Mouse (Mus musculus) embryonic facial prominence, embryonic 13.5 days (tissue): Measurements from ENCODE around the gene Strap. TPM values are rescaled to one million over a fixed set of nuclear protein-coding genes. Genes with fewer than 3 reads are reported as not detected.

Experiments
- ATAC-seq: fragments of 200-750 bp; cut with Nextera tagmentation; 2 replicates; pipeline ENCODE4 v1.8.0; 2017; ENCODE audit warnings: low read depth; ENCODE audit not compliant: insufficient number of reproducible peaks, insufficient read depth, low FRiP score, low TSS enrichment
- H3K27ac ChIP-seq: fragments of 300-500 bp; sonication (generic); 2 replicates; pipeline ENCODE4 v1.5.1; 2015; ENCODE audit warnings: moderate library complexity, mild to moderate bottlenecking, inconsistent platforms
- H3K27me3 ChIP-seq: fragments of 300-500 bp; sonication (generic); 2 replicates; pipeline ENCODE4 v1.6.1; 2015; ENCODE audit warnings: mild to moderate bottlenecking, inconsistent platforms
- H3K36me3 ChIP-seq: fragments of 300-500 bp; sonication (generic); 2 replicates; pipeline ENCODE4 v1.6.1; 2015; ENCODE audit warnings: mild to moderate bottlenecking, inconsistent platforms
- H3K4me1 ChIP-seq: fragments of 300-500 bp; sonication (generic); 2 replicates; pipeline ENCODE4 v1.6.1; 2015; ENCODE audit warnings: inconsistent platforms
- H3K4me2 ChIP-seq: fragments of 300-500 bp; sonication (generic); 2 replicates; pipeline ENCODE4 v1.6.1; 2015; ENCODE audit warnings: moderate library complexity, mild to moderate bottlenecking, inconsistent platforms
- H3K4me3 ChIP-seq: fragments of 300-500 bp; sonication (generic); 2 replicates; pipeline ENCODE4 v1.5.1; 2015; ENCODE audit warnings: mild to moderate bottlenecking, inconsistent platforms
- H3K9ac ChIP-seq: fragments of 300-500 bp; sonication (generic); 2 replicates; pipeline ENCODE4 v1.6.1; 2015; ENCODE audit warnings: mild to moderate bottlenecking, inconsistent platforms
- H3K9me3 ChIP-seq: fragments of 300-500 bp; sonication (generic); 2 replicates; pipeline ENCODE4 v1.6.1; 2016; ENCODE audit warnings: inconsistent platforms
- WGBS: fragments of 180-500 bp; shearing (Covaris S2); methylation state at CpG from one replicate; pipeline ENCODE4 v1.1.7; 2015; ENCODE audit warnings: mixed read lengths; 5-methylcytosine and 5-hydroxymethylcytosine counted together
- polyA plus RNA-seq: library from polyadenylated mRNA; unstranded; fragments of >200 nt; fragmentation: Nextera tagmentation; extraction: Ambion mirVana; gene quantifications from 2 replicates; pipeline ENCODE4 v1.2.1, GENCODE M21; 2015

Gene Strap
- polyA plus RNA-seq, 1 experiment from 2014 or later: 176 TPM

DNA sequence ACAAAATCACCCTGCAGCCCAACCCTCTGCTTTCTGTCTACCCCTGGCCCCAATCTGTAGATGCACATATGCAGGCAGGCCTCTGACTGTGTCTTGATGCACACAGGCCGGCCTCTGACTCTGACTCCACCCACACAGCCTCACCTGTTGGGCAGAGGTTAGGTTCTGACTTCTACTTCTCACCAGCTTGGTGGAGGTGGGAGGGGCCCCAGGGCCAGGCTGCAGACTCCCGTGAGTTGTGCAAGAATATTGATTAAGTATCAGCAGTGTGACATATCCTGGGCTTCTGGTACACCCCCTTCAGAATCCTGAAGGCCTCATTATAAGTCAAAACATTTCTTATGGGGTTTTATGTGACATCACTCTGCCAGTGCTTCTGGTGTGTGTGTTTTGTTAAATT, 54.8 kb downstream of the Strap start:
- H3K9me3 ChIP-seq: no peaks in the 10 kb centered on the region
- H3K4me2 ChIP-seq: no peak overlapping the region
- no peak for ATAC-seq
- H3K27ac ChIP-seq: no peak overlapping the region
- no peaks in the 10 kb centered on the region; the same call in 1 of the 2 replicates for H3K36me3 ChIP-seq
- no peaks in the 10 kb centered on the region for H3K27me3 ChIP-seq
- H3K4me3 ChIP-seq: no peak overlapping the region
- H3K4me1 ChIP-seq: peaks cover 3% of the 10 kb centered on the region; the same call in 1 of the 2 replicates
- WGBS: 60% methylated on average over 2 of the region's 2 CpGs
- H3K9ac ChIP-seq: no peak overlapping the region

DNA sequence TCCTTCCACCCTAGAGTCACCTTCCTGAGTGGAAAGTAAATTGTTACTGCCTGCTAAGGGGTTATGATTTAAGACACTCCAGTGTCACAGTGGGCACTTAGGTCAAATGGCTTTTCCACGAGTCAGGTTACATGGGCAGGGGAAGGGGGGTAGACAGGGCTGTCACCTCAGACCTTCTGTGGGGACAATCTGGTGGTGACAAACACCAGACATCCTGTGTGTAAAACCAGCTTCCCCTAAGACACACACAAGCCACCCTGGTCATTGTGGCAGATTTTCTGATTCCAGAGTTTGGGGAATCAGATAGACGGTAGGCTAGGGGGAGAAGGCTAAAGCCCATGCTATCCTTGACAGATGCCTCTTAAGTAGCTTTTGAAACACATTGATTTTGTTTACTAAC, 60.6 kb downstream of the Strap start:
- Histone ChIP-seq H3K4me1 (no peaks in the 10 kb centered on the region), H3K4me3 (no peak overlapping the region), H3K9ac (no peak overlapping the region), H3K9me3 (peaks cover 8% of the 10 kb centered on the region), H3K27ac (no peak overlapping the region), H3K36me3 (peaks cover 13% of the 10 kb centered on the region), H3K4me2 (no peak overlapping the region), H3K27me3 (no peaks in the 10 kb centered on the region)
- WGBS: 57% methylated on average over 2 of the region's 2 CpGs
- no peak for ATAC-seq

DNA sequence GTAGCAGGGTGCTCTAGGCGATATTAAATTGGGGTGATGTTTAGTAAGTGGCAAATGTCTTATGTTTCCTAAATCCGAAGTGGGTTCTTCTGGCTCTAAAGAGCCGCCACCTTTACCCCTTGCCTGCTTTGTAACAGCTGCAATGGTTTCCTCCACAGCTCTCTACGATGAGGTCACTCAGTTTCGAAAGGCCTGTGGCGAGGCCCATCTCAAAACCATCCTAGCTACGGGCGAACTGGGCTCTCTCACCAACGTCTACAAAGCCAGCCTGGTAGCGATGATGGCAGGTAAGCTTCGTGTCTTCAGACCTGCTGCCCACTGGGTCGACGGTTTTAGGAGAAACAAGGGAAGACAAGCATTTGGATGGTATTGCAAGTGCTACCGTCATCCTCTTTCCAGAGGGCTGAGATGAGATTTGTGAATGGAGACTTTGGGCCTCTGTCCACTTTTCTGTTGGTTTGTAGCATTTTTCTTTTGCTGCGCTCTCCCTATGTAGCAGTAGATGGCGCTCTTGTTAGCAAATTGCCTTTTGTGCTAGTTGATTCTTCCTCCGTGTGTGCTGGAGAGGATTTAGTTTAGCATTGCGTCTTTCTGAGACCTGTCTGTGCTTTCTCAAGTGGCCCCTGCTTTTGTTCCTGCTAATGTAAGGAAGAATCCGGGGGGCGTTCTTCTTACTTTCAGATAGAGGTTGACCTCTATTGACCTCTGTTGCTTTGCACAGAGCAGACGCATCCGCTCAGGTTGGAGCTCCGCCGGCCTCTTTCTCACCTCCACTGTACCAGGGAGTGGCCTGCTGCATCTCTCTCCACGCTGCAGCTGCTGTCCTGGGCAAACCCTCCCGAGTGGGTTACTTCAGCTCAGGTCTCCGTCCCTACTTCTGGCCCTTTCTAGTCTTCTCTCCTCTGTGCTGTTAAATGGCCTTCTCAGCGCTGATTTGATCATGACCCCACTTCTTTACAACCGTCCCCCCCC, 62.0 kb downstream of the Strap start:
- H3K36me3 ChIP-seq: peaks cover 13% of the 10 kb centered on the region
- no peak overlapping the region for H3K27ac ChIP-seq
- no peak overlapping the region for H3K4me3 ChIP-seq
- no peak overlapping the region for H3K9ac ChIP-seq
- WGBS: 70% methylated on average over 28 of the region's 29 CpGs
- peaks cover 8% of the 10 kb centered on the region for H3K9me3 ChIP-seq
- H3K4me2 ChIP-seq: no peak overlapping the region
- H3K4me1 ChIP-seq: no peaks in the 10 kb centered on the region
- H3K27me3 ChIP-seq: no peaks in the 10 kb centered on the region
- no peak for ATAC-seq

- ATAC-seq: no peak
- H3K9me3 ChIP-seq: peaks cover 8% of the 10 kb centered on the region
- WGBS: 89% methylated on average over 9 of the region's 9 CpGs
Measured at GRCm38 (mm10) chr6:137799253-137799652, 64.4 kb downstream of the Strap start.

More at GRCm38 (mm10) chr6:137799253-137799652, 64.4 kb downstream of the Strap start:
- Histone ChIP-seq H3K27me3 (no peaks in the 10 kb centered on the region), H3K4me1 (peaks cover 6% of the 10 kb centered on the region; the same call in 1 of the 2 replicates), H3K4me2 (no peak overlapping the region), H3K36me3 (peaks cover 13% of the 10 kb centered on the region), H3K9ac (no peak overlapping the region), H3K4me3 (no peak overlapping the region), H3K27ac (no peak overlapping the region)

Other genes starting within 250 kb of the Strap start
- gene Eps8, start 80.2 kb upstream of the Strap start, polyA plus RNA-seq: 34.4 and 49.9 TPM in 2 replicates
- gene Dera, start 19.5 kb downstream of the Strap start, polyA plus RNA-seq: 48.4 and 49.2 TPM in 2 replicates